Mouse (Mus musculus): ENCODE measurements around the gene Znrd1. TPM values are rescaled to one million over a fixed set of nuclear protein-coding genes. Genes with fewer than 3 reads are reported as not detected.

The Znrd1 gene
- total RNA-seq, 2 experiments from 2014 or later: 25.8 to 30.3 TPM

- no peak for DNase-seq
- intact Hi-C loops (cut with DNase I): no loop called here
These were observed 13.0 kb upstream of the Znrd1 start for GRCm38 (mm10) chr17:36971172-36971850.

- intact Hi-C loops (cut with DNase I): no loop called here
- DNase-seq: no peak
These were observed 12.0 kb upstream of the Znrd1 start for GRCm38 (mm10) chr17:36970316-36970890.

- DNase-seq: no peak
- intact Hi-C loops (cut with DNase I): no loop called here
These were observed 8.5 kb upstream of the Znrd1 start for GRCm38 (mm10) chr17:36966875-36967274.

- DNase-seq: no peak
- intact Hi-C loops (cut with DNase I): no loop called here
These were observed 2.8 kb upstream of the Znrd1 start for GRCm38 (mm10) chr17:36961125-36961524.

- intact Hi-C loops (cut with DNase I): no loop called here
- DNase-seq: no peak
These were observed 525 bp upstream of the Znrd1 start for GRCm38 (mm10) chr17:36958884-36959283.

- no peak for DNase-seq
- intact Hi-C loops (cut with DNase I): no loop called here
These were observed 5.3 kb downstream of the Znrd1 start for GRCm38 (mm10) chr17:36953062-36953461.

GRCm38 (mm10) chr17:36952631-36953030 is 5.7 kb downstream of the Znrd1 start:
- intact Hi-C loops (cut with DNase I): no loop called here
- no peak for DNase-seq

- intact Hi-C loops (cut with DNase I): no loop called here
- peak; percentile 98 for DNase-seq
These were observed 7.1 kb downstream of the Znrd1 start, which contains the start of gene Ppp1r11 for GRCm38 (mm10) chr17:36950981-36951947. TSS of gene Ppp1r11 (minus strand) at chr17:36951741.

- intact Hi-C loops (cut with DNase I): loop anchor here (5.0 kb wide), 1 partner anchor 98 kb away; the partner anchor contains the start of gene Gabbr1
- no peak for DNase-seq
These were observed 9.1 kb downstream of the Znrd1 start for GRCm38 (mm10) chr17:36949265-36949664.

- intact Hi-C loops (cut with DNase I): loop anchor here (5.0 kb wide), 1 partner anchor 99 kb away; the partner anchor contains the start of gene Gabbr1
- DNase-seq: no peak
These were observed 10.1 kb downstream of the Znrd1 start for GRCm38 (mm10) chr17:36948286-36948685.

GRCm38 (mm10) chr17:36947051-36947819 is 11.1 kb downstream of the Znrd1 start:
- peak; percentile 72 for DNase-seq
- intact Hi-C loops (cut with DNase I): loop anchor here (5.0 kb wide), 1 partner anchor 100 kb away; the partner anchor contains the start of gene Gabbr1

GRCm38 (mm10) chr17:36944121-36944775 is 14.1 kb downstream of the Znrd1 start:
- DNase-seq: no peak
- intact Hi-C loops (cut with DNase I): no loop called here

GRCm38 (mm10) chr17:36943691-36944090 is 14.7 kb downstream of the Znrd1 start:
- intact Hi-C loops (cut with DNase I): no loop called here
- DNase-seq: no peak

- no peak for DNase-seq
- intact Hi-C loops (cut with DNase I): no loop called here
These were observed 15.4 kb downstream of the Znrd1 start, which contains the start of gene Rnf39 for GRCm38 (mm10) chr17:36942791-36943471. TSS of gene Rnf39 (plus strand) at chr17:36942918.

- DNase-seq: peak; percentile 29
- intact Hi-C loops (cut with DNase I): no loop called here
These were observed 16.0 kb downstream of the Znrd1 start for GRCm38 (mm10) chr17:36942391-36942790.

- DNase-seq: no peak
These were observed 20.3 kb downstream of the Znrd1 start for GRCm38 (mm10) chr17:36938056-36938455.

GRCm38 (mm10) chr17:36931806-36932205 is 26.6 kb downstream of the Znrd1 start:
- no peak for DNase-seq
- intact Hi-C loops (cut with DNase I): no loop called here

More at GRCm38 (mm10) chr17:36938056-36938455, 20.3 kb downstream of the Znrd1 start:
- intact Hi-C loops (cut with DNase I): no loop called here

- intact Hi-C loops (cut with DNase I): no loop called here
- no peak for DNase-seq
These were observed 27.2 kb downstream of the Znrd1 start for GRCm38 (mm10) chr17:36931130-36931529.

- intact Hi-C loops (cut with DNase I): no loop called here
- no peak for DNase-seq
These were observed 28.1 kb downstream of the Znrd1 start for GRCm38 (mm10) chr17:36930233-36930632.
